Mouse (Mus musculus): ENCODE measurements around the gene Glis1.

Glis1 gene

DNA sequence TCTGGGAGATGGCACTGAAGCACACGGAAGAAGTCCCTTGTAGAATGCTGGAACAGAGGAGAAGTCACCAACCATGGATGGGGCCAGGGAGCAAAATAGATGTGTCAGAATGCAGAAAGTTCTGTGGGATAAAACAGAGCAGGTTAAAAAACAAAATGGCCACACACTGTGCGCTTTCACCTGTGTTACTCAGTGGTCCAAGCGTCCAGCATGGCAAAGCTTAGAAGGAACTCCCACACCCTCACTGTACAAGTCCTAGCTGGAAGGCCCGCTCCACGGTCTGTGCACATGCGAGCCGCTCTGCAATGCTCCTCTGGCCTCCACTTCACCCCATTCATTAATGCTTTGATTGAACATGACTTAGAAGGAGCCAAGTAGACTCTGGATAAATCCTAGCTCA lies 81.2 kb downstream of the Glis1 start:
- DNase-seq (ENCODE audit: low spot score): no peak

GRCm38 (mm10) chr4:107518766-107519165 lies 84.4 kb downstream of the Glis1 start:
- no peak for DNase-seq (ENCODE audit: low spot score)

DNA sequence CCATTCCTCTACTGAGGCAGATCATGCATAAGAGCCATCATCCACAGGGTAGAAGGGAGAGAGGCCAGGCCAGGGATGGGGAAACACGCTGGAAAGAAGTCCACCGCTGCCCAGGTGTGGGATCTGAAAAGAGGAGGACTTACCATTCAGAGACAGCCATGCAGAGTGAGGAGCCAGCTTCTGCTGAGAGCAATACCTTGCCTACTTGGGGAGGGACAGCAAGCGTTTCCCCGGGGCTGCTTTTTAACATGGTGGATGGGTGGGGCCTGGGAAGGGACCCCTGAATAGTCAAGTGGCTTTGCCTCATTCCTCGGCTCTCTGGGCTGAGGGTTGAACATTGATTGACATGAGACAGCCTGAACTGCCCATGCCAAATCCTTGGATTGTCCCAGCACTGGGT lies 85.7 kb downstream of the Glis1 start:
- no peak for DNase-seq (ENCODE audit: low spot score)

- DNase-seq (ENCODE audit: low spot score): no peak
These were observed 86.4 kb downstream of the Glis1 start for GRCm38 (mm10) chr4:107520816-107521215.

DNA sequence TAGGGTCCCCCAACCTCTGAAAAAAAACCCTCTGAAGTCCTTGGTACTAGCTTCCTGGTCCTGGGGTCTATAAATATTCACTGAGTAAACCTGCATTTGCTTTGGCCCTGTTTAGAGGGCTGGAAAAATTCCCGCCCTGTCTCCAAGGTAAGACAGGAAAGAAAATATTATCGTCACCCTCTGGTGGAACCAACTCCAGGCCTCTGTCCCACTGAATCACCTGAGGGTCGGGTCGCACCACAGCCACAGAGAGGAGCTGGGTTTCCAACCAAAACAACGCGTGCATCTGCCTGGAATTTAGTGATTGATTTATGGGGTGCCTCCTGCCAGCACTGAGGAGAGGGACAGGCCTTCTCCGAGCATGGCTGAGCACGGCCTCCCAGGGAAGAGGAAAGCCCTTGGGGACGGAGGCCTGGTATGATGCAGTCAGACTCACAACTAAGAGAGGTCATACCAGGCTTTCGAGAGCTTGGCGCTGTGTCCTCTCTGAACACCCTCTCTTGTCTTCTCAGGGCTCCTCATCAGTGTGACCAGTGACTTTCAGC lies 89.3 kb downstream of the Glis1 start:
- DNase-seq (ENCODE audit: low spot score): no peak

DNA sequence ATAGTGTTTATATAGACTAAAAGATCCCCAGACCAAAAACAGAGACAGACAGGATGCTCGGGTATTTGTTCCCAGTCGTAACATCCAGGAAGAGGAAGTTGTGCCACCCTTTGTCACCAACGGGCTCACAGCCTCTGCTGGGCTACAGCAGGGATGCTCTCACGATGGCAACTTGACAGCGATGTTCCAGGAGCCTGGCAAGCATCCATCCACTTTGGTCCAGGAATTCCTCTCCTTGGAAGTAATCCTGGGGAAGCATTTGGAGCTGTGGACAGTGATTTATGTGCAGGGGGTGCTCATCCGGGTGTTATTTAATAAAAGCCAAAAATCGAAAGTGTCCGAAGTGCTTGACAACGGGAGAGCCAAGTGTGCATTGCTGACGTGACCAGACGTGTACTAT lies 100.7 kb downstream of the Glis1 start:
- DNase-seq (ENCODE audit: low spot score): no peak

DNA sequence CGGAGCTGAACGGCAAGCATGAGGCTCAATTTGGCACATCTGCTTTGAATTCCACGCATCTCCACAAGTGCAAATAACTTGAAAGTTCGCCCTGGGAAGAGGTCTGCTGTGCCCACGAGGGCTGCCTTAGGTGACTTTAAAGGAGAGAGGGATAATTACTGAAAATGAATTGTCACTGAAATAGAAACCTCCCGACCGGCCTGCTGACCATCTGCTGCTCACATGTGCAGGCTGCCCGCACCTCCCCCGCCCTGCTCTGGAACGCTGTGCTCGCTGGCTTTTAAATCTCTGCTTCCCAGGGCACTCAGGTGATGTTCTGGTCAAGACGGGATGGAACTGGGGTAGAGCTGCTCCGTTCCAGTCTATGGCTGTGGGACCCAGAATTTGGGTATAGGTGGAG lies 103.7 kb downstream of the Glis1 start:
- no peak for DNase-seq (ENCODE audit: low spot score)

DNA sequence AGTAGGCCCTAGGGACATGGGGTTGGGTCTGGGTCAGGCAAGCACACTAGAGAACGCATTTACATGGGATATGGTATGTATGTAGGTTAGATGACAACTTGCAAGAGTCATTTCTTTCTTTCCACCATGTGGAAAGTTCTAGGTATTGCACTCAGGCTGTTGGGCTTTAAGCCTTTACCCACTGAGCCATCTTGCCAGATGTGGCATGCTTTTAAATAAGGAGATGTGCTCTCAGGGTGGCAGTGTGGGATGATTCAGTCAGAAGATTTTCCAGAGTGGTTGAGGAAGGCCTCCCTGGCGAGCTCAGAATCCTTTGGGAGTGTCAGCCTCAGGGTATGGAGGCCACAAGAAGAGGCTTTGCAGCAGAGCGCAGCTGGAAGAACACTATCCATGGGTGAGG lies 104.2 kb downstream of the Glis1 start:
- no peak for DNase-seq (ENCODE audit: low spot score)

DNA sequence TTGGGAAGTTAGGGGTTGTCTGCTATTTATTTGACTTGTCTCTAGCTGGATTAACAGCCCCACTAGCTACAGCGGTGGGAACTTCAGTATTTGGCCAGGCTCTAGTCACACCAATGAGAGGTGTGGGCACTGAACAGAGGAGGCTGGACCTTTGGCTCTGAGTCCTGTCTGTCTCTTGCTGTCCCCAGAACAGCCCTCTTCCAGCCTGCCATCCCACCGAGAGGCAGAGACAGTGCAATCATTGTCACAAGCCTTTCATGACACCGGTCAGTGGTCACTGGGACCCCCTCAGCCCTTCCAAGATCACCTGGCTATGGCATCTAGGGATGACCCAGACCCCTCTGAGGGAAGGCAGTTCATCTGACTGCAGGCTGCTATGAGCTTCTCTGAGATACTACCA lies 104.6 kb downstream of the Glis1 start:
- DNase-seq (ENCODE audit: low spot score): no peak

DNA sequence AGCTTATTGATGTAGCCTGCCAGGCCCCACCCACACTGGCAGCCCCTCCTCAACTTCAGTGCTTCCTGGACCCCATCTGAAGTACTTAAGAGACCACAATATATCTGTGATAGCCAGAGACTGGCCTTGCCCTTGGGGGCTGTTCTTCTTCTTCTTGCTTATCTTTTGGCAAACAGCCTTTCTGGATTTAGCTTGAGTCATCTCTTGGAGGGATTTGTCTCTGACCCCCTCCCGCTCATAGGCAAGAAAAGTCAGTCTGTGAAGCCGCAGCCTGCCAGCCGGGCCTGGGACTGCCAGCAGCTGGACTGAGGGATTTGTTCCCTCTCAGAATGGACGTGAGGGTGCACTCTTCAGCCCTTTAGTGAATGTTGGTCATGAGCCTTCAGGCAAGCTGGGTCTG lies 107.4 kb downstream of the Glis1 start:
- DNase-seq (ENCODE audit: low spot score): no peak

GRCm38 (mm10) chr4:107544843-107545242 lies 110.5 kb downstream of the Glis1 start:
- no peak for DNase-seq (ENCODE audit: low spot score)

DNA sequence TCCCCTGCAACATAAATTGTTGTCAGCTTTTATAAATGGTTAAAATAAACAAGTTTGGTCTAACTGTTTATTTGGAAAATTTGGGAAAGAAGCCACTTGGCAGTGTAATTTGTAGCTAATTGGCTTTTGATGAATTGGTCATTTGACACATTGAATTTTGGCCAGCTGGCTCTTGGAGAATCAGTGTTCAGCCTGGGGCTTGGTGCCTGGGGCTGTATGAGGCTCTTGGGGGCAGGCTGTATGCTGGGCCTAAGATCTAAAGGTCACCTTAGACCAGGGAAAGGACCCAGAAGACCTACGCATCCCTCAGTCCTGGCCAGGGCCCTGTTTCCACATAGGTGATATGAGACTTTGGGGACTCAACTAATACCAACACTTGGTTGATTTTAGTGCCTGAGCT lies 111.3 kb downstream of the Glis1 start:
- no peak for DNase-seq (ENCODE audit: low spot score)

- DNase-seq (ENCODE audit: low spot score): no peak
These were observed 112.1 kb downstream of the Glis1 start for GRCm38 (mm10) chr4:107546525-107546924.

DNA sequence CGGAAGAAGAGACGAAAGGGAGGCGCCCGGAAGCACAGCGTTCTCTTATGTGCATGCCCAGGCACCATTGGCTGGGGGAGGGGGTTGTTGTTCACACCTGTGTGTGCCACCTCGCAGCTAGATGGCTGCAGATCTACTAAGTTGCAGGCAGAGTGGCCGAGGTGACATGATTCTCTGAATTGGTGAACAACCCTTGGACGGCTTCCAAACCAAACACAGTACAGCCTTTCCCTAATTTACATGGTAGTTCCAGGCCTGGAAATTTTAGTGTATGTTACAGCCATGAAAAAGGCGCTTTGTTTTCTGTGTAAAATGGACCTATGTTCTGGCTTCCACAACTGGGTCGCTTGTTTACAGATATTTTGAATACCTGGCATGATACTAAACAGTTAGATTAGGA lies 115.7 kb downstream of the Glis1 start:
- no peak for DNase-seq (ENCODE audit: low spot score)

DNA sequence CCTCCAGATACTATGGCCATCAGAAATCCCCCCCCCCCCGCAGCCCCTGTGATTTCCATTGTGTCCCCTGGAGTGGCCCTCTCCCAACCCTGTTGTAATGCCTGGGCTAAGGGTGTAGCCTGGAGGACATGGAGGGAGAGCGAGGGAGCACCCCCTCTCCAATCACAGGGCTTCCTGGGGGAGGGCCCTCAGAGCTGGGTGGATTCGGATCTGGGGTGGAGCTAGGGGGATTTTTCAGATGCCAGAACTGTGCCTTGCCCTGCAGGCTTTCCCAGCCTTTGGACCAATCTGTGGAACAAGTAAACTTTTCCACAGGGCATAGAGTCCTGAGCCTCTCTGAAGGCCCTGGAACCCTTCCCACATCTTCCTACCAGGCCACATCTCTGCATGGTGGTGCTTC lies 116.2 kb downstream of the Glis1 start:
- no peak for DNase-seq (ENCODE audit: low spot score)

DNA sequence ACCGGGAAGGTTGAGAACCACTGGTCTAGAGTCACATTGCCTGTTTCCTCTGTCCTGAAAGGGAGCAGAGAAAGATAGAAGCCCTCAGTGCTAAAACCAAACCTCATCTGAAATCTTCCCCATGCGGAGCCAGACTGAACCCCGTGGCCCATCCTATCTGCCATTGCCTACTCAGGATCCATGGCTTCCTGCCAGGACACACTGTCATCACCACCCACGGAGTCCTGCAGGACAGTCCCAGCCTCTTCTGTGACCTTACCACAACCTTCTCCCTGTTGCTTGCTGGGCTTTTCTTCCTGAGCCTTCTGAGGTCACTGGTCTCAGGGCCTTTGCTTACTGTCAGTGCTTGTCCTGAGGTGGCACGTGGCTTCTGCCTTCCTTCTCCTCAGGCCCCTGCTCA lies 118.3 kb downstream of the Glis1 start:
- no peak for DNase-seq (ENCODE audit: low spot score)

DNA sequence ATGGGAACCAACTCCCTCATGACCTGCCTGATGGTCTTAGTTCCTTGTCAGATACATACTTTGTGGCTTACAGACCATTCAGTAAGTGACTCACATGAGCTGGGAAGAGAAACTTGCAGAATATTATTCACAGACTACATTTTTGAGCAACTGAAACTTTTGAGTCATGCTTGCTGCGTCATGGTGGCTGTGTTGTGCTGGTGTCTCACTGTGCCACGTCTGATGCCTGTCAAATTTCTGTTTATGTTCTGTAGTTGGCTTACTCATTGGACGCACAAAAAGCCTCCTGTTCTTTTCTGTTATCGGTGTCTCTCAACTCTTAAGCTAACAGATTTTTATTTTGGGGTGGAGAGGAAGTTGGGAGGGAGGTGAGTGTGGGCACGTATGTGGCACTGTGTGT lies 119.4 kb downstream of the Glis1 start:
- DNase-seq (ENCODE audit: low spot score): no peak

DNA sequence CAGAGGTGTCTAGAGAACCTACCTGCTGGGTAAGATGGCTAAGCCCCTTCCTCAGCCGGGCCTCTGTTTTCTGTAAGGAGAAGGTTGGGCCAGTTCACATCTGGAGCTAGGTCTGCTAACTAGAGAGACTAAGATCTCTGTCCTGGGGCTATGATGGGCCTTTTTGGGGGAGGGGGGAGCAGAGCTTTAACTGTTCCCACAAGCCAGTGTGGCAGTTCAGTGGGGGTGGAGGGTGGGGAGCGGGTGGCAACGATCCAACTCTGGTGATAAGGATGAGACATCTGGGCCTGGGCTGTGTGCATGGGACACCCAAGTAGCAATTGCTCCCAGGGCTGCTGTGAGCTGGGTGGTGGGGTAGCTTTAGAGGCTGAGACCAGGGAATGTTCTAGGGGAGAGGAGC lies 124.4 kb downstream of the Glis1 start:
- DNase-seq (ENCODE audit: low spot score): no peak

GRCm38 (mm10) chr4:107561056-107561455 lies 126.7 kb downstream of the Glis1 start:
- DNase-seq (ENCODE audit: low spot score): no peak

DNA sequence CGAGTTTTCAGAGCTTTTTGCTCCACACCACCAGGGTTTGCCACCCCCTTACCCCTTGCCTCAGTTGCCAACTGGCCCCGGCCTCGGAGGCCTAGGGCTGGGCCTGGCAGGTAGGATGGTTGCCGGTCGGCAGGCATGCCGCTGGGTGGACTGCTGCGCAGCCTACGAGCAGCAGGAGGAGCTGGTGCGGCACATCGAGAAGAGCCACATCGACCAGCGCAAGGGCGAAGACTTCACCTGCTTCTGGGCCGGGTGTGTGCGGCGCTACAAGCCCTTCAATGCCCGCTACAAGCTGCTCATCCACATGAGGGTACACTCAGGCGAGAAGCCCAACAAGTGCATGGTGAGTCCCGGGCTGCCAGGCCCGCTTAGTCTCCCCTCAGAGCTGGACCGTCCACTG lies 133.8 kb downstream of the Glis1 start:
- DNase-seq (ENCODE audit: low spot score): no peak

DNA sequence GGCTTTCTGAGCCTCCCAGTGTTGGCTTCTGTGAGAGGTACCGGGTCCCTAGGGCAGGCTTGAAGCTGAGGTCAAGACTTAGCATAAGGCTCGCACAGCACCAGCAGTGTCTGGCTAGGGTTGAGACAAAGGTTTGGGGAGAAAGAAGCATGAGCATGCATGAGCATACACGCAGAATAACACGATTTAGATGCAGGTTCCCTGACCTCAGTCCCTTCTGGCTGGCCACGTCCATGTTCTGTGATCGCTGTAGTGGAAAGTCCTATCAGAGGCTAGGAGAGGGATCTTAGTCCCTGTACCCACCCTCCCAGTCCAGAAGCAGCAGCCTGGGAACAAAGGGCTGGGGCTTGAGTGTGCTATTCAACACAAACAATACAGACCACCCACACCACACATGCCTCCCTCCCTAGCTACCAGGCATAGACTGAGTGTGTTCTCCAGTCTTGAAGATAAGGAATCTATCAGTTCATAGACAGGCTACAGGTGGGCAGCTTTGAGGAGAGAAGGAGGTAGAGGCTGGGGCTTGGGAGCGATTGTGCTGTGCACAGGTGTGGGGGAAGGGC lies 134.6 kb downstream of the Glis1 start:
- DNase-seq (ENCODE audit: low spot score): no peak

- no peak for DNase-seq (ENCODE audit: low spot score)
These were observed 136.1 kb downstream of the Glis1 start for GRCm38 (mm10) chr4:107570329-107571014.

GRCm38 (mm10) chr4:107575781-107576180 lies 141.4 kb downstream of the Glis1 start:
- DNase-seq (ENCODE audit: low spot score): no peak

- DNase-seq (ENCODE audit: low spot score): no peak
These were observed 142.4 kb downstream of the Glis1 start for GRCm38 (mm10) chr4:107576742-107577141.
